Mouse (Mus musculus): Measurements from ENCODE around the gene Slc38a10.

The Slc38a10 gene

DNA sequence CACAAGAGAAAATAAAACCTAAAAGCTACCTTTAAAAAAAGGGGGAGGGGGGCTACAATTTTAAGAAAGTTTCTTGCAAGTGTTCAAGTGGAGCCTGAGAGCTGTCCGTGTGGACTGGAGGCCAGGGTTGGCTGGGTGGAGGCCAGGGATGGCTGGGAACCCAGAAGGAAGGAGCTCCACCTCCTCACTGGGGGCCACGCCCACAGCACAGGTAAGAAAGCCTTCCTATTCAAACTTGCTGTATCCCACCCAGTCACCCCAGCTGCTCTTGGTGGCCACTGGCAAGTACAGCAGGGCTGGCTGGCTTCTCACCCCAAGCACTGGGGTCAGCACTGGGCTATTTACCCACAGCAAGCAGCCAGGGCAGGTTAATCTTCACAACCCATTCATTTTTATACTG lies 44.1 kb downstream of the Slc38a10 start:
- DNase-seq (ENCODE audit: extremely low read depth, low read depth, low spot score): no peak

GRCm38 (mm10) chr11:120103431-120103997 lies 47.6 kb downstream of the Slc38a10 start:
- no peak for DNase-seq (ENCODE audit: extremely low read depth, low read depth, low spot score)

DNA sequence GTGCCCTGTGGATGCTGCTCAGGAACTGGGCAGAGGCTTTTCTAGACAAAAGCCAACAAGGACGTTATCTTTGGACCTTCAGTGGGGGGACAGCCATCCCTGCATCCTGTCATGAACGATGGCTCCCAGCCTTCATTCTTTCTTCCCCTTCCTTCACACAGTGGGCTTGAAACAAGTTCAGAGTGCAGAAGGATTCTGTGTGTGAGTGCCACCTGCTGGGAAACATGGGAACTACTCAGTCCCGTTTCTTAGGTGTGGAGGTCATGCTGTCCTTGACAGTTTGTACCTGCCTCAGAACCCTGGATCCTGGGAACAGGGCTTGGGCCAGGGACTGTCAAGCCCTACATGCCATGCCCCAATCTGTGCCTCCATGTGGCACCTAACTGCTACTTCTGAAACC lies 50.1 kb downstream of the Slc38a10 start:
- no peak for DNase-seq (ENCODE audit: extremely low read depth, low read depth, low spot score)

- peak; percentile 82 for DNase-seq (ENCODE audit: extremely low read depth, low read depth, low spot score)
Observed at GRCm38 (mm10) chr11:120098588-120099511, 52.3 kb downstream of the Slc38a10 start, which contains the start of the genes Tepsin and Ndufaf8. TSS of gene Tepsin (minus strand) at chr11:120098731. TSS of gene Ndufaf8 (plus strand) at chr11:120098928.

- DNase-seq (ENCODE audit: extremely low read depth, low read depth, low spot score): no peak
Observed at GRCm38 (mm10) chr11:120092817-120093591, 58.1 kb downstream of the Slc38a10 start.

- no peak for DNase-seq (ENCODE audit: extremely low read depth, low read depth, low spot score)
Observed at GRCm38 (mm10) chr11:120090661-120091060, 60.5 kb downstream of the Slc38a10 start.

DNA sequence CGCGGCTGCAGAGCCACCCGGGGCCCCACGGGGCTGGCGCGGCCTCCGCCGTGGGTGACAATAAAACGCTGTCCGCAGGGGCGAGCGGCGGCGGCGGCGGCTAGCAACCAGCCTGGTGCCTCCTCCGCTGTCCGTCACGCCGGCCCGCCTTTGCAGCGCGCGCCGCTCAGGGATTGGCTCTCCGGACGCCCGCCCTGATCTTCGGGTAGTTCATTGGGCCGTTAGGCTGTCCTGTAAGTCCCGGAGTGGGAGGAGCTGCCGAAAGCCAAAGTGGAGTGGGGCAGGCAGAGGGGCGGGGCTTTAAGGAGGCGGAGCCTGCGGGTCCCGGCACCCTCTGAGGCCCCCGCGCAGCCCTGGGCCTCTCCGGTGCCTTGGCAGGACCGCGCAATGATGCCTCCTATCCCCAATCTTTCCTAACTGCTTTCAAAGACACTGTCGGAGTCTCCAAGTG lies 64.4 kb downstream of the Slc38a10 start, which contains the start of gene Cep131:
Cep131 (minus strand) TSS at position 126 of the 451 bp plus-strand sequence.
- peak; percentile 61 for DNase-seq (ENCODE audit: extremely low read depth, low read depth, low spot score)

DNA sequence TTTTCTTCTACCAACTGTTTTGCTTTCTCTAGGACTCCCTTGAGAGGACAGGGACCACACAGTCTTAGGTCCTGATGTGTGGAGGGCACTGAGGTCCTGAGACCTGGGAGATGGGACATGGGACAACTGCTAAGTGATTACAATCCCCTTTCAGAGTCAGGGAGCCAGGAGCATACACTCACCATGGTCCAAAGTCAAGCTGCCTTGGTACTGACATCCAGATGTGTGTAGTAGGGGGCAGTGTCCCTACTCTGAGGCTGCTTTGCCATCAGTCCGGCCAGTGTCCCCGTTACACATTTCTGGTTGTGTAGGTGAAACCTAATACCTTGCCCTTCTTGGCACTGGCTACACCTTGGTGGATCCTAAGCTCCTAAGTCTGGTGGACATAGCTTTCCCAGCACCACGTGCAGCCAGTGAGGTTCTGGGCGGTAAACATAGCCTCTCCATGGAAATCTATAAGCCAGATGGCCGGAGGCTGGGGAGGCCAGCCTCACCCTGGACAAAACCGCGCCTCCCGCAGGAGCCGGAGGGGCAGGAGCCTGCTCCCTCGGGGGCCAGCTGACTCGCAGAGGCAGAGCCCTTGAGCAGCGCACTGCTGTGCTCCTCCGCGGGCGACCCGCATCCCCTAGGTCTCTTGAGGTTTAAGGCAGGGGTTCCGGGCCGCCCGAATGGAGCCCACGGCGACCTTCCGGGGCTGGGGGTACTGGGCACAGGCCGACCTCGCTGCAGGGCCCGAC lies 65.1 kb downstream of the Slc38a10 start:
- DNase-seq (ENCODE audit: extremely low read depth, low read depth, low spot score): no peak

DNA sequence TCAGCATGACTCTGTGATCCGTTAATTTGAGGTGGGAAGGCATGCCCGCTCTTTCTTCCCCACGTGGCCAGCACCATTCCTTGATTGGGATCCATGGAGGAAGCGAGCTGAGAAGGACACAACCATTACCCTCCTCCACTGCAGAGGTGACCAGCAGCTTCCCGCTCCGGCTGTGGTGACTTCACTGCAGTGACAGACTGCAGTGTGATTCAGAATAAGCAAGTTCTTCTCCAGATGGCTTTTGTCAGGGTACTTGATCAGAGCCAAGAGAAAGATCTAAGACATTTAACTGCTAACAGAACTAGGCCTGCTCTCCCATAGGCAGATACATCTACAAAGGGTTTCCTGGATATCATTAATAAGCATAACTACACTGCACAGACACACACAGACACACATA lies 70.9 kb downstream of the Slc38a10 start:
- DNase-seq (ENCODE audit: extremely low read depth, low read depth, low spot score): no peak

GRCm38 (mm10) chr11:120076191-120076590 lies 75.0 kb downstream of the Slc38a10 start:
- no peak for DNase-seq (ENCODE audit: extremely low read depth, low read depth, low spot score)

DNA sequence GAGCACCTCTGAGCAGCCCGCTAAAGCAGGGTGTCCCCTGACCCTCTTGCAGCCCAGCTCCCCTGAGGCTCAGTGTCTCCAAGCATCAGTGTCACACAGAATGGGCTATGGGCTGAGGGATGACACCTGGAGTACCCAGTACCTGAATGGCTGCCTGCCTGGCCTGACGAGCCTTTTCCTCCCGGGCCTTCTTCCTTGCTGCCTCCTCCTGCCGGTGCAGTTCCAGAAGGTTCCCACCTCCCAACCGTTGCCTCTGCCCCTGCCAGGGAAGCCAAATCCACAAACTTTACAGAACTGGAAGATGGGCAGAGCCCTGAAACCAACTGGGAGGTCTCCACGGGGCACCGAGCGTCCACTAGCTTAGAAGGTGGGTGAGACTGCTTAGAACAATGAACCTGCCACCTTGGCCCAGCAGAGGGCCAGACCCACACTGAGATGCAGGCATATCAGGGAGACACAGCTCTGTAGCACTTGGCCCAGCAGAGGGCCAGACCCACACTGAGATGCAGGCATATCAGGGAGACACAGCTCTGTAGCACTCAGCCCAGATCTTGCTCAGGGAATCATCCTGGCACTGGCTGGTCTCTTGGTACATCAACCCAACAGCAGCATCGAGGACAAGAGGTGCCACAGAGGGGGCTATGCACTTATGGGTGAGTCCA lies 78.0 kb downstream of the Slc38a10 start:
- no peak for DNase-seq (ENCODE audit: extremely low read depth, low read depth, low spot score)

- no peak for DNase-seq (ENCODE audit: extremely low read depth, low read depth, low spot score)
Observed at GRCm38 (mm10) chr11:120071731-120072320, 79.3 kb downstream of the Slc38a10 start.

DNA sequence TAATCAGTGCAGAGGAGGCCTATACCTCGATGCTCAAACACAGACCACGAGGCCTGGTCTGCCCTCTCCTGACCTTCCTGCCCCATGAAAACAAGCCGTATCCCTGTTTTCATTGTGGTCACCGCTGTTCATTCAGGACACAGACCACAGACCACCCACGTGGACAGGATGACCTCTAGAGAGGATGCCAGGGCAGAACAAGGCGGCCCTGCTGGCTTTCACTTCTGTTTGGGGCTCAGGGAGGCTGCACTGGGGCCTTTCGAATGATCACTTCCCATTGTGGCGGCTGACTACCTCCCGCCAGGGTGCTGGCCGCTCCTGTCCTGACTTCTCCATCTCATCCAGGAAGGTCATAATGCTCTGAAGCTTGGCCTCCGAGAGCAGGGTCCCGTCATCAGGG lies 80.1 kb downstream of the Slc38a10 start:
- DNase-seq (ENCODE audit: extremely low read depth, low read depth, low spot score): no peak

DNA sequence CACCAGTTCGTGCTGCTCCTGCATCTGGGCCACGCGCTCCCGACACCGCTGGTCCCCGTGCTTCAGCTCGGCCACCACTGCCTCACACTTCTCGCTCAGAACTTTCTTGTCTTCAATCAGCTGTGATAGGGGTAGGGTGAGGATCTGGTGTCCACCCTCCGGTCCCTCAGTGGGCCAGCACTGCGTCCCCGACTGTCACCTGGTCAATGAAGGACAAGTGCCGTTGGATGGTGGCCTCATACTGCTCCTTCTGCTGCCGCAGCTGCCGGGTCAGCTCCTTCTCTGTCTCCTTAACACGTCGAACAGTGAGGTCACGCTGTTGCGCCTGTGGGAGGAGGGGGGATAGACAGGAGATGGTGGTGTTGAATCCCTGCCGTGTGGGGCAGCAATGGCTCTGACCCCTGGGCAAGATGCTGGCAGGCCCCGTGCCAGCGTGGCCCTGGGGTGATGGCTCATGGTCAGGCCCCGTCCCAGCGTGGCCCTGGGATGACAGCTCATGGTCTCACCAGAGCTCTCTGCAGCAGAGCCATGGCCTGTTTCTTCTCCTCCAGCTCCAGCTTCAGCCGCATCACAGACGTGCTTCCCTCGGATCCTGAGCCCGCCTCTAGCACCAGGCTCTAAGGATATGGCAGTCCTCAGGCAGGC lies 80.7 kb downstream of the Slc38a10 start:
- no peak for DNase-seq (ENCODE audit: extremely low read depth, low read depth, low spot score)

DNA sequence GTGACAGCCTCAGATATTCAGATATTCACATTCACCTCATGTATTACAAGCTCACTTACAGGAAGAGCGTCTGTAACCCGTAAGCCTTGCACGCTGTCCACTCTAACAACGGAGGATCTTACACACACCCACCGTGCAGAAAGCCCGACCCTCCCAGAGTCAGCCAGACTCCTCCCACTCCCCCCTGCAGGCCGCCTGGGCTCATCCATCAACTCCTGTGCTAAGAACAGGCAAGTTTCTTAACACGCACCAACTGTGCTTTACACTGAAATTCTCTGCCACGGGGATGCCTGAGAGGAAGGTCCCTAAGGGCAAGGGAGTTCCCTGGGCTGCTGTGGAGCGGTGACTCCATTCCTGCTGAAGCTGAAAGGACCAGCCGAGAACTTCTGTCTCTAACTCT lies 81.9 kb downstream of the Slc38a10 start:
- DNase-seq (ENCODE audit: extremely low read depth, low read depth, low spot score): no peak

DNA sequence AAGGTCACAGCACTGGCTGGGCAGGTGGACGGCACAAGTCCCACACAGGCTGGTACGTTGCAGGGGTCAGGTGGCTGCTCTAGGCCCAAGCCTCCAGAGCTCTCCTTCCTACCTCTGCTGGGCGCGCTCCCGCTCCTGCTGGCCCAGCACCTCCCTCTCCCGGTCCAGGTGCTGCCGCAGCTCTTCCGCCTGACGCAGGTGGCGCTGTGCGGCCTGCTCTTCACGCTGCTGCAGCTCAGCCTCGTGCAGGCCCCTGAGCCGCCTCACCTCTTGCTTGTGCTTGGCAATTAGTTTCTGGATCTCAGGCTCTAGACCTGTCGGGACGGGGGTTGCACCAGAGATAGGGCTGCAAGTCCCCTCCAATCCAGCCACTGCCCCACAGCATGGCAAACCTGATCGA lies 83.3 kb downstream of the Slc38a10 start:
- DNase-seq (ENCODE audit: extremely low read depth, low read depth, low spot score): no peak

GRCm38 (mm10) chr11:120065291-120065690 lies 85.9 kb downstream of the Slc38a10 start:
- no peak for DNase-seq (ENCODE audit: extremely low read depth, low read depth, low spot score)

GRCm38 (mm10) chr11:120064668-120065040 lies 86.5 kb downstream of the Slc38a10 start:
- DNase-seq (ENCODE audit: extremely low read depth, low read depth, low spot score): no peak

- DNase-seq (ENCODE audit: extremely low read depth, low read depth, low spot score): no peak
Observed at GRCm38 (mm10) chr11:120064006-120064667, 87.0 kb downstream of the Slc38a10 start.
